Comparison of ENCODE assay signal across 13 mouse cellular contexts in the genomic region with DNA sequence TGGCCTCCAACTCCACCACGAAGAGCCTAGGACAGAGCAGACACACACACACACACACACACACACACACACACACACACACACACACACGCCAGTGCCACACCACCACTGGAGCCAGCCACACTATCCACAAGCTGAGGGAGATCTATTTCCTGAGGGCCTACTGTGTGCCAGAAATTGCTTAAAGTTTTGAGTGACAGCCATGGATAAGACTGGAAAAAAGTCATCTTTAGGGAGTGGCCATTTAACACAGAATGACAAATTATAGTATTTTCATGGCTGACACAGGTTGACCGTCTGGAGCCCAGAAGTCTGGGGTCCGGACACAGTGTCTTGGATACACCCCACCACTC. TPM values are rescaled to one million over a fixed set of nuclear protein-coding genes. Genes with fewer than 3 reads are reported as not detected.
DNase-seq lines count a peak whose midpoint lies in the region; ATAC-seq lines count a peak whose summit lies in the region.
"Had no signal": no experiment of that assay in that cellular context is flagged by ENCODE, and none has a peak within 500 bp of the region (broad histone marks: within the 10 kb centered on the region; RNA-seq: fewer than 3 reads in every experiment).

No protein-coding gene starts in this region.

- H3K4me2 ChIP-seq in heart, embryonic 12.5 days: no peak overlapping the region
- no peak overlapping the region for H3K4me2 ChIP-seq in midbrain, embryonic 15.5 days
- H3K4me2 ChIP-seq in limb, embryonic 12.5 days: no peak overlapping the region
- no peak overlapping the region for H3K4me2 ChIP-seq in forebrain, embryonic 11.5 days (ENCODE audit: low read depth, low read length, severe bottlenecking)
- H3K4me2 ChIP-seq: forebrain, embryonic 13.5 days; hindbrain, embryonic 13.5 days had no signal

- no peak for DNase-seq in heart, embryonic 10.5 days (ENCODE audit: low spot score)
- no peak for DNase-seq in midbrain, embryonic 10.5 days (ENCODE audit: low spot score)
- DNase-seq in adrenal gland, postnatal 14 days: no peak
- no peak for DNase-seq in forebrain, embryonic 11.5 days (ENCODE audit: low spot score)
- no peak for DNase-seq in ovary, adult 18-20 months (ENCODE audit: low spot score)
- DNase-seq: liver, postnatal 0 days; thymus, adult 18-20 months had no signal

- WGBS in heart, embryonic 10.5 days: 83% methylated on average over 4 of the region's 4 CpGs
- 82% methylated on average over 4 of the region's 4 CpGs for WGBS in heart, embryonic 12.5 days
- WGBS in midbrain, embryonic 10.5 days: 81% methylated on average over 4 of the region's 4 CpGs
- WGBS in midbrain, embryonic 15.5 days: 94% methylated on average over 4 of the region's 4 CpGs
- WGBS in limb, embryonic 12.5 days: 77% methylated on average over 4 of the region's 4 CpGs
- WGBS in forebrain, embryonic 11.5 days: 84% methylated on average over 4 of the region's 4 CpGs

- peak overlapping the region; percentile 49; the same call in 1 of the 2 replicates for H3K27ac ChIP-seq in heart, embryonic 10.5 days
- H3K27ac ChIP-seq in heart, embryonic 12.5 days (ENCODE audit: poor library complexity, severe bottlenecking): no peak overlapping the region
- H3K27ac ChIP-seq in midbrain, embryonic 10.5 days (replicated peaks): peak overlapping the region; percentile 58
- H3K27ac ChIP-seq in midbrain, embryonic 15.5 days: no peak overlapping the region
- 0 out of 2 replicates have a peak overlapping the region, but pooled peaks have one; percentile 17 for H3K27ac ChIP-seq in limb, embryonic 12.5 days
- H3K27ac ChIP-seq in forebrain, embryonic 11.5 days (ENCODE audit: low read depth, low read length): no peak overlapping the region
- H3K27ac ChIP-seq: forebrain, embryonic 13.5 days; hindbrain, embryonic 13.5 days had no signal

- H3K27me3 ChIP-seq in heart, embryonic 10.5 days (ENCODE audit: insufficient read depth, poor library complexity, severe bottlenecking): no peaks in the 10 kb centered on the region
- H3K27me3 ChIP-seq in heart, embryonic 12.5 days (replicated peaks): no peaks in the 10 kb centered on the region
- H3K27me3 ChIP-seq in midbrain, embryonic 10.5 days (ENCODE audit: low read depth, poor library complexity, severe bottlenecking): no peaks in the 10 kb centered on the region; the same call in 1 of the 2 replicates
- no peaks in the 10 kb centered on the region for H3K27me3 ChIP-seq in midbrain, embryonic 15.5 days (replicated peaks)
- no peaks in the 10 kb centered on the region for H3K27me3 ChIP-seq in limb, embryonic 12.5 days
- H3K27me3 ChIP-seq in forebrain, embryonic 11.5 days (ENCODE audit: control insufficient read depth, insufficient read depth, low read length): no peaks in the 10 kb centered on the region
- H3K27me3 ChIP-seq: forebrain, embryonic 13.5 days; hindbrain, embryonic 13.5 days had no signal

- peaks cover 95% of the 10 kb centered on the region for H3K4me1 ChIP-seq in heart, embryonic 10.5 days
- H3K4me1 ChIP-seq in heart, embryonic 12.5 days (replicated peaks): peaks cover 87% of the 10 kb centered on the region
- peaks cover 83% of the 10 kb centered on the region for H3K4me1 ChIP-seq in midbrain, embryonic 10.5 days
- peaks cover 14% of the 10 kb centered on the region for H3K4me1 ChIP-seq in midbrain, embryonic 15.5 days
- H3K4me1 ChIP-seq in limb, embryonic 12.5 days (replicated peaks): peaks cover 77% of the 10 kb centered on the region
- H3K4me1 ChIP-seq in forebrain, embryonic 11.5 days (replicated peaks; ENCODE audit: control insufficient read depth, insufficient read depth, low read length): peaks cover 6% of the 10 kb centered on the region

- H3K9me3 ChIP-seq in heart, embryonic 10.5 days: no peaks in the 10 kb centered on the region
- H3K9me3 ChIP-seq in heart, embryonic 12.5 days (replicated peaks): no peaks in the 10 kb centered on the region
- H3K9me3 ChIP-seq in midbrain, embryonic 10.5 days (replicated peaks): no peaks in the 10 kb centered on the region
- H3K9me3 ChIP-seq in midbrain, embryonic 15.5 days: no peaks in the 10 kb centered on the region
- H3K9me3 ChIP-seq in limb, embryonic 12.5 days: no peaks in the 10 kb centered on the region
- no peaks in the 10 kb centered on the region for H3K9me3 ChIP-seq in forebrain, embryonic 11.5 days (ENCODE audit: control insufficient read depth, low read length)
- H3K9me3 ChIP-seq: forebrain, embryonic 13.5 days; hindbrain, embryonic 13.5 days had no signal

- no peak for ATAC-seq in heart, embryonic 12.5 days (ENCODE audit: insufficient number of reproducible peaks, low FRiP score)
- ATAC-seq in midbrain, embryonic 15.5 days (replicated peaks): no peak
- ATAC-seq in limb, embryonic 12.5 days (ENCODE audit: insufficient number of reproducible peaks, insufficient read depth, low FRiP score, low TSS enrichment, low read depth): no peak
- no peak for ATAC-seq in forebrain, embryonic 11.5 days (replicated peaks; ENCODE audit: low FRiP score)
- ATAC-seq: forebrain, embryonic 13.5 days; inflammation-experienced regulatory T-cells, adult 6 months; liver, postnatal 0 days had no signal

- H3K4me3 ChIP-seq in heart, embryonic 10.5 days: no peak overlapping the region
- H3K4me3 ChIP-seq in heart, embryonic 12.5 days: no peak overlapping the region
- H3K4me3 ChIP-seq in midbrain, embryonic 10.5 days: no peak overlapping the region
- H3K4me3 ChIP-seq in midbrain, embryonic 15.5 days: no peak overlapping the region
- H3K4me3 ChIP-seq in limb, embryonic 12.5 days (replicated peaks): no peak overlapping the region
- H3K4me3 ChIP-seq in forebrain, embryonic 11.5 days (ENCODE audit: low read depth, low read length): no peak overlapping the region
- H3K4me3 ChIP-seq: forebrain, embryonic 13.5 days; hindbrain, embryonic 13.5 days had no signal

- H3K9ac ChIP-seq in heart, embryonic 12.5 days: no peak overlapping the region
- H3K9ac ChIP-seq in midbrain, embryonic 15.5 days: no peak overlapping the region
- H3K9ac ChIP-seq in limb, embryonic 12.5 days (replicated peaks): no peak overlapping the region
- no peak overlapping the region for H3K9ac ChIP-seq in forebrain, embryonic 11.5 days (ENCODE audit: low read length)
- H3K9ac ChIP-seq: forebrain, embryonic 13.5 days; hindbrain, embryonic 13.5 days had no signal

- H3K36me3 ChIP-seq in heart, embryonic 10.5 days: peaks cover 4% of the 10 kb centered on the region; the same call in 1 of the 2 replicates
- H3K36me3 ChIP-seq in heart, embryonic 12.5 days: no peaks in the 10 kb centered on the region
- H3K36me3 ChIP-seq in midbrain, embryonic 10.5 days: peaks cover 17% of the 10 kb centered on the region; the same call in 1 of the 2 replicates
- no peaks in the 10 kb centered on the region for H3K36me3 ChIP-seq in midbrain, embryonic 15.5 days (replicated peaks)
- peaks cover 7% of the 10 kb centered on the region for H3K36me3 ChIP-seq in limb, embryonic 12.5 days
- no peaks in the 10 kb centered on the region for H3K36me3 ChIP-seq in forebrain, embryonic 11.5 days (ENCODE audit: control insufficient read depth, insufficient read depth, low read length)
- H3K36me3 ChIP-seq: hindbrain, embryonic 13.5 days had no signal

RNA-seq across cellular contexts. Expression of a gene that starts 55.9 kb away (rescaled TPM):
- 15.2 and 20.0 TPM in 2 replicates for polyA plus RNA-seq in heart, embryonic 10.5 days (2016; fragmentation: Nextera tagmentation; extraction: Ambion mirVana)
- 17.0 and 18.9 TPM in 2 replicates for polyA plus RNA-seq in heart, embryonic 12.5 days (2016; fragmentation: Nextera tagmentation; extraction: Ambion mirVana)
- 21.7 and 22.5 TPM in 2 replicates for polyA plus RNA-seq in midbrain, embryonic 10.5 days (2016; fragmentation: Nextera tagmentation; extraction: Ambion mirVana)
- polyA plus RNA-seq in midbrain, embryonic 15.5 days (2015; fragmentation: Nextera tagmentation; extraction: Ambion mirVana): 7.2 and 9.1 TPM in 2 replicates
- 39.9 and 43.4 TPM in 2 replicates for polyA plus RNA-seq in limb, embryonic 12.5 days (2016; fragmentation: Nextera tagmentation; extraction: Ambion mirVana)
- total RNA-seq in adrenal gland, postnatal 14 days (2021): 26.5 and 32.9 TPM in 2 replicates
- 16.6 and 17.9 TPM in 2 replicates for polyA plus RNA-seq in forebrain, embryonic 11.5 days (2014; fragmentation: Nextera tagmentation; extraction: Ambion mirVana)

Comparison
In these comparisons a context has a peak if more than half of its experiments do, and no peak if none do; other contexts are left out.
1. H3K27ac ChIP-seq: peak in heart, embryonic 10.5 days (single experiment), midbrain, embryonic 10.5 days (single experiment) and limb, embryonic 12.5 days (single experiment); none in heart, embryonic 12.5 days (single experiment), midbrain, embryonic 15.5 days (single experiment) and forebrain, embryonic 11.5 days (single experiment).